Mouse (Mus musculus) forebrain, embryonic 16.5 days (tissue): ENCODE results near the gene Trpc6. TPM values are rescaled to one million over a fixed set of nuclear protein-coding genes. Genes with fewer than 3 reads are reported as not detected.

ENCODE experiments used
- ATAC-seq: fragments of 200-750 bp; cut with Nextera tagmentation; 2 replicates; pipeline ENCODE4 v1.8.0; 2017; ENCODE audit warnings: mild to moderate bottlenecking, moderate library complexity
- H3K27ac ChIP-seq: fragments of 300-500 bp; sonication (generic); 2 replicates; pipeline ENCODE4 v1.5.1; 2014; ENCODE audit warnings: low read length, control low read depth
- H3K27me3 ChIP-seq: fragments of 300-500 bp; sonication (generic); replicated peaks from 2 replicates; pipeline ENCODE4 v1.6.1; 2014; ENCODE audit warnings: low read length; ENCODE audit not compliant: control insufficient read depth, insufficient read depth
- H3K36me3 ChIP-seq: fragments of 300-500 bp; sonication (generic); 2 replicates; pipeline ENCODE4 v1.6.1; 2014; ENCODE audit not compliant: control insufficient read depth, insufficient read depth
- H3K4me1 ChIP-seq: fragments of 300-500 bp; sonication (generic); replicated peaks from 2 replicates; pipeline ENCODE4 v1.6.1; 2014; ENCODE audit warnings: low read length; ENCODE audit not compliant: control insufficient read depth, insufficient read depth
- H3K4me2 ChIP-seq: fragments of 300-500 bp; sonication (generic); 2 replicates; pipeline ENCODE4 v1.6.1; 2014; ENCODE audit warnings: mild to moderate bottlenecking, low read length, control low read depth
- H3K4me3 ChIP-seq: fragments of 300-500 bp; sonication (generic); replicated peaks from 2 replicates; pipeline ENCODE4 v1.5.1; 2014; ENCODE audit warnings: mild to moderate bottlenecking, low read length, control low read depth
- H3K9ac ChIP-seq: fragments of 300-500 bp; sonication (generic); replicated peaks from 2 replicates; pipeline ENCODE4 v1.6.1; 2014; ENCODE audit warnings: low read depth, low read length, control low read depth
- H3K9me3 ChIP-seq: fragments of 300-500 bp; sonication (generic); 2 replicates; pipeline ENCODE4 v1.6.1; 2016; ENCODE audit warnings: low read length; ENCODE audit not compliant: control insufficient read depth
- WGBS: fragments of 180-500 bp; shearing (Covaris S2); extraction: QIAGEN DNeasy Blood & Tissue Kit; methylation state at CpG from one replicate; pipeline ENCODE4 v1.1.7; 2014; 5-methylcytosine and 5-hydroxymethylcytosine counted together
- polyA plus RNA-seq: library from polyadenylated mRNA; unstranded; fragments of >200 nt; fragmentation: Nextera tagmentation; extraction: Ambion mirVana; gene quantifications from 2 replicates; pipeline ENCODE4 v1.2.1, GENCODE M21; 2015

Gene Trpc6
- polyA plus RNA-seq, result 0.42 and 0.56 TPM in 2 replicates

DNA sequence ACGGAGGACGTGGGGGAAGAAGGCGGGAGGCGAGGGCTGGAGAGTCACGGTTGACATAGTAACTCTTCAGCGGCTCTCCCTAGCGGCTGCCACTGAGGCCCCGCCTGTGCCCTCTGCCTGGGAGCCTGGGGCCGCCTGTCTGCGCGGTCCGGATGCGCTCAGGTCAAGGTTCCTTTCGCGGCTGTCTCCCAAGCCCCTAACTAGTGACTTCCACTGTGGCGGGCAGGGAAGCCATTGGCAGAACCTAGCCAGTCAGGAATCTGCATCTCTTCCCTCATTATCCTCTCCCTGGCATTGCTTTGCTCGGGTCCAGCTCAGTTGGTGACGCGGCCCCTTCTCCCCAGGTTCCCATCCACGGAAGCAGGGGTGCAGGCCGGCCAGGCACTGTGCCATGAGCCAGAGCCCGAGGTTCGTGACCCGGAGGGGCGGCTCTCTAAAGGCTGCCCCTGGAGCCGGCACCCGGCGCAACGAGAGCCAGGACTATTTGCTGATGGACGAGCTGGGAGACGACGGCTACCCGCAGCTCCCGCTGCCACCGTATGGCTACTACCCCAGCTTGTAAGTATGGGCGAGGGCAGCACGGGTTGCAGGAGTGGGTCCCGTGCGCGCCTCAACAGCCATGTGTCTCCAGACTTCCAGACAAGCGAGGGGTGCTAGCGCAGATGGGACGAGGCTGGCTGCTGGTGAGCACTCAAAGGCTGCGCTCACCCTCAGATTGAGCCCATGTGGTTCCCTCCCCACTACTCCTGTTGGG lies at the start of gene Trpc6:
Gene Trpc6 (plus strand): TSS at position 102 of the 754 bp plus-strand sequence.
- Histone ChIP-seq H3K4me2 (peak within 1 kb of the TSS; percentile 95), H3K36me3 (no peaks in the 10 kb centered on the region), H3K27ac (no peak within 1 kb of the TSS), H3K9ac (peak within 1 kb of the TSS; percentile 58), H3K4me3 (peak within 1 kb of the TSS; percentile 53), H3K4me1 (peaks cover 4% of the 10 kb centered on the region), H3K27me3 (no peaks in the 10 kb centered on the region), H3K9me3 (no peaks in the 10 kb centered on the region)
- ATAC-seq, result peak; percentile 93
- WGBS, result under 1% methylated on average over 44 of the region's 44 CpGs

GRCm38 (mm10) chr9:8520911-8521310 lies 23.0 kb upstream of the Trpc6 start:
- Histone ChIP-seq H3K27ac (no peak overlapping the region), H3K4me3 (no peak overlapping the region), H3K9ac (no peak overlapping the region), H3K36me3 (no peaks in the 10 kb centered on the region), H3K27me3 (no peaks in the 10 kb centered on the region), H3K4me2 (no peak overlapping the region), H3K4me1 (no peaks in the 10 kb centered on the region), H3K9me3 (no peaks in the 10 kb centered on the region)
- ATAC-seq, result no peak

- 92% methylated on average over 1 of the region's 1 CpGs for WGBS
- Histone ChIP-seq H3K9me3 (no peaks in the 10 kb centered on the region), H3K27ac (no peak overlapping the region), H3K27me3 (no peaks in the 10 kb centered on the region), H3K36me3 (no peaks in the 10 kb centered on the region), H3K4me3 (no peak overlapping the region), H3K4me1 (no peaks in the 10 kb centered on the region), H3K4me2 (no peak overlapping the region), H3K9ac (no peak overlapping the region)
- ATAC-seq, result no peak
These were observed 10.3 kb upstream of the Trpc6 start for GRCm38 (mm10) chr9:8533670-8534069.

- H3K4me3 ChIP-seq, result no peak overlapping the region
- no peak for ATAC-seq
- no peaks in the 10 kb centered on the region for H3K36me3 ChIP-seq
- no peak overlapping the region for H3K4me2 ChIP-seq
- H3K4me1 ChIP-seq, result peaks cover 4% of the 10 kb centered on the region
- no peaks in the 10 kb centered on the region for H3K27me3 ChIP-seq
- H3K9ac ChIP-seq, result no peak overlapping the region
- no peak overlapping the region for H3K27ac ChIP-seq
- H3K9me3 ChIP-seq, result no peaks in the 10 kb centered on the region
- 73% methylated on average over 2 of the region's 2 CpGs for WGBS
These were observed 1.3 kb downstream of the Trpc6 start for GRCm38 (mm10) chr9:8545236-8545635.

DNA sequence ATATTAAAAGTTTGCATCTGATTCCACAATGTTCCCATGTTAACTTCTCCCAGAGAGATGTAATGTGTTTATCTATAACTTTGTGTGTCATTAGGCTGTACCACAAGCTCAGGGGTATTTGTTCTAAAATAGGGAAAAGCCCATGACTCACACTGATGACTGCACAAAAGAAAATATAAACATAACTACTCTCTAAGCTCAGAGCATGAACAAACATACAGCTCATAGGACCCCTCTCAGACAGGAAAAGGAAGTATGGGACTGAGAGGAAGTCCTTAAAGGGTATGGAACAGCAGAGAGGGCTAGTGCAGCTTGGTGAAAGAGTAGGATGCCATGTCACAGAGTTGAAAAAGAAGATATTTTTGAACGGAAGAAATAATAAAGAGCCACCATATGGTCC lies 14.6 kb downstream of the Trpc6 start:
- Histone ChIP-seq H3K9ac (no peak overlapping the region), H3K9me3 (no peaks in the 10 kb centered on the region), H3K36me3 (no peaks in the 10 kb centered on the region), H3K4me2 (no peak overlapping the region), H3K4me3 (no peak overlapping the region), H3K27me3 (no peaks in the 10 kb centered on the region), H3K4me1 (no peaks in the 10 kb centered on the region), H3K27ac (no peak overlapping the region)
- WGBS, result 88% methylated on average over 1 of the region's 1 CpGs
- ATAC-seq, result no peak

DNA sequence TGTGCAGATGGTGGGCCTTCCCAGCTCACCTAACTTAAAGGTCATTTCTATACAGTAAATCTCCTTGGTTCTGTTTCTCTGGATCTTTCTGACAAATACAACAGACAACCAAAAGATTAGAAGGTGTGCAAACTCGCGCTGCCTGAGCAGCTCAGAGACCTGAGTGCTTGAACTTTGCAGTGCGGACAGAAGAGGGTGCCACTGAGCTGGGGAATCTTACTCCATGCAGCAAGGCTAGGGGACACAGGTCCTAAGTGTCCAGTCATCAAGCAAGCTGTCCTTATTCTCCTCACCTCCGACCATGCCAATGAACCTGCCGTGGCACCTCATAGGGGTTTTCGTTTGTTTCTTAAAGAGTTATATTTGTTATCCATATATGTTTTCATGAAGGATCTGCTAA lies 48.7 kb downstream of the Trpc6 start:
- no peak overlapping the region for H3K4me3 ChIP-seq
- WGBS, result 44% methylated on average over 6 of the region's 6 CpGs
- ATAC-seq, result no peak; the same call in 1 of the 2 replicates
- no peak overlapping the region for H3K27ac ChIP-seq
- no peak overlapping the region for H3K4me2 ChIP-seq
- no peaks in the 10 kb centered on the region for H3K9me3 ChIP-seq
- H3K27me3 ChIP-seq, result no peaks in the 10 kb centered on the region
- no peak overlapping the region for H3K9ac ChIP-seq
- H3K4me1 ChIP-seq, result no peaks in the 10 kb centered on the region
- no peaks in the 10 kb centered on the region for H3K36me3 ChIP-seq

DNA sequence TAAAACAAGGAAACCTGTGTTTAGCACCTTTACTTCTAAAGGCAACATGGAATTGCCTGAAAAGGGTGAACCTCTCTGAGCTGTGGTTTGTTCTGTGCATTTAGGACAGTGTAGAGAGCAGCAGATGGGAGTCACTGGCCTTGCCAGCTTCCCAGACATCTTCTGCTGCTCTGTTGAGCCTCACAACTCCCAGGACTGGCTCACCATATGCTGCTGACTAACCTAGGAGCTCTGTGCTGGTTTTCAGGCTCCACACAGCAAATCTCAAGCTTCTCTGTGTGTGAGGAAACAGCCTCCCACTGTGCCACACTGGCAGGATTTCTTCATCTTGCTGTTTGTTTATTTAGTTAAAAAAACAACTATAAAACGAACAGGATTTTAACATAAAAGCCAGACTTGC lies 53.1 kb downstream of the Trpc6 start:
- H3K4me3 ChIP-seq, result no peak overlapping the region
- no peaks in the 10 kb centered on the region for H3K27me3 ChIP-seq
- H3K27ac ChIP-seq, result no peak overlapping the region
- 47% methylated on average over 1 of the region's 1 CpGs for WGBS
- no peaks in the 10 kb centered on the region for H3K9me3 ChIP-seq
- no peak overlapping the region for H3K9ac ChIP-seq
- no peaks in the 10 kb centered on the region for H3K36me3 ChIP-seq
- no peak overlapping the region for H3K4me2 ChIP-seq
- ATAC-seq, result peak; percentile 70
- H3K4me1 ChIP-seq, result no peaks in the 10 kb centered on the region

DNA sequence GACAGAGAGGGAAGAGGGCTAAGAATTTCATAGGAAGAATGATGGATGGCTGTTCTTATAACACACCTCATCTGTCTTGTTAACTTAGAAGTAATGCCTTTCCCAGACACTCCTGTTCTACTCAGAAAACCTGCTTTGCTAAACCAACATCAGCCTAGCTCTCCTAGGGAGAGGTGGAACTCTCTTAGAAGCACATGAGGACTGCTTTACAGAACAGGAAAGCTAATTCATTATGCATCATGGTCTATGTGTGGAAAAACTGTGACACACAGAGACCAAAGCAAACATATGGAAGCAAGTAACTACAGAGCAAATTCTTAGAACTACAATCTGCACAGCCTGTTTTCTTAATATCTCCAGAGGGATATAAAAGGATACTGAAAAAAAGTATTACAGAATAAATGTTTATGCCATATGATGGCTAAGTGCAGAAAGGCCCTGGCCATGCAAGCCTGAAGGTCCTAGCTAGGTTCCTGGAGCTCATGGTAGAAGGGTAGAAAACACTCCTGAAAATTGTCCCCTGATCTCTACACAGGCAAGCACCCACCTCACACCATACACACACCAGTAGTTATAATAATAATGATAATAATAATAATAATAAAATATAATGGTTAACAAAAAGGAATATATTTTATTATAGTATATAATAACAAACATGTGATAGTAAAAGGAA lies 63.0 kb downstream of the Trpc6 start:
- H3K27ac ChIP-seq, result no peak overlapping the region
- H3K9ac ChIP-seq, result no peak overlapping the region
- H3K4me1 ChIP-seq, result no peaks in the 10 kb centered on the region
- H3K27me3 ChIP-seq, result no peaks in the 10 kb centered on the region
- H3K9me3 ChIP-seq, result no peaks in the 10 kb centered on the region
- no peak overlapping the region for H3K4me2 ChIP-seq
- no peaks in the 10 kb centered on the region for H3K36me3 ChIP-seq
- no peak overlapping the region for H3K4me3 ChIP-seq
- ATAC-seq, result no peak

DNA sequence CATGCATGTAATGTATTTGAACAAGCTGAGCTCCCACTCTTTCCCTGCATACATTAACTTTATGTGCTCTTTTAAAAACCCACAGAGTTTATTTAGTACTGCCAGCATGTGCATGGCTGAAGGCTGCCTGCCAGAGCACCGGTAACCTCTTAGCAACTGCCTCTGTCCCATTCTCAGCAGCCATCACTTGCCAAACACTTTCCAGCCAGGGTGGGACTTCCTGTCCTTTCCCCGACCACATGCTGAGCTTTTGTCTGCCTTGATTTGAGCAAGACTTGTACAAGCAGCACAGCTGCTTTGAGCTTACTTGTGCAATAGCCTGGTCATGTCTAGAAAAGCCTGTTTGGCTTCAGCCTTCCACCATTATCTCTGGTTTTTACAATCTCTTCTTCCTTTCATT lies 90.4 kb downstream of the Trpc6 start:
- 42% methylated on average over 2 of the region's 2 CpGs for WGBS
- Histone ChIP-seq H3K27me3 (no peaks in the 10 kb centered on the region), H3K36me3 (no peaks in the 10 kb centered on the region), H3K9ac (no peak overlapping the region), H3K4me3 (no peak overlapping the region), H3K27ac (no peak overlapping the region), H3K4me1 (no peaks in the 10 kb centered on the region), H3K9me3 (no peaks in the 10 kb centered on the region), H3K4me2 (no peak overlapping the region)
- ATAC-seq, result no peak
